Mouse (Mus musculus) lung, postnatal 0 days (tissue): Measurements from ENCODE around the gene Sirt5.

Experiments used
- CTCF ChIP-seq: IDR thresholded peaks from 2 replicates; pipeline ENCODE4 v1.5.1; 2016; ENCODE audit warnings: antibody characterized with exemption, mild to moderate bottlenecking
- EP300 ChIP-seq: IDR thresholded peaks from 2 replicates; pipeline ENCODE4 v1.6.1; 2016; ENCODE audit warnings: antibody characterized with exemption, mild to moderate bottlenecking, control low read depth

DNA sequence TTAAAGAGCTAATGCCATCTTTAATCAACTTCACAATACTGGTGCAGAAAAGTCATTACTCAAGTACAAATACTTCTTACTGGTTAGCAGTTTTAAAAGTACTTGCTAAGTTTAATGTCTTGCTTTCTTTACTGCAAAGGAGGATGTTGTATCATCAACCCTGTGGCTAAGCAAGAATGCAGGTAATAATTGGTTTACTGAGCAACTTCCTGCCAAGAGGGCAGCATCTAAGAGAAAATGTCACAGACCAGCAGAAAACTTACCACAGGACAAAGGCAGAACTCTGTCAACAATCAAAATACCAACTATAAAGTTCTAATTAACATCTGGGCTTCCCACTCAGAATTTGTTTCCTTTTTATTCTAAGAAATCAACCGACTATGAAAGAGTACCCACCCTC, 50.0 kb downstream of the Sirt5 start:
- TF ChIP-seq EP300 = no peak
- TF ChIP-seq CTCF = no peak
